Mouse (Mus musculus) midbrain, embryonic 16.5 days (tissue): ENCODE measurements around the gene Ift46. TPM values are rescaled to one million over a fixed set of nuclear protein-coding genes. Genes with fewer than 3 reads are reported as not detected.

Source experiments
- ATAC-seq: fragments of 200-750 bp; cut with Nextera tagmentation; 2 replicates; pipeline ENCODE4 v1.8.0; 2017; ENCODE audit warnings: moderate TSS enrichment
- H3K27ac ChIP-seq: fragments of 300-500 bp; sonication (generic); 2 replicates; pipeline ENCODE4 v1.5.1; 2014; ENCODE audit warnings: mild to moderate bottlenecking, low read length, mixed read lengths
- H3K27me3 ChIP-seq: fragments of 300-500 bp; sonication (generic); 2 replicates; pipeline ENCODE4 v1.6.1; 2014; ENCODE audit warnings: low read depth, low read length, mixed read lengths; ENCODE audit not compliant: control insufficient read depth, insufficient read depth
- H3K36me3 ChIP-seq: fragments of 300-500 bp; sonication (generic); 2 replicates; pipeline ENCODE4 v1.6.1; 2014; ENCODE audit warnings: mild to moderate bottlenecking, low read length, moderate library complexity, mixed read lengths; ENCODE audit not compliant: control insufficient read depth, insufficient read depth
- H3K4me1 ChIP-seq: fragments of 300-500 bp; sonication (generic); 2 replicates; pipeline ENCODE4 v1.6.1; 2014; ENCODE audit warnings: mild to moderate bottlenecking, low read length, mixed read lengths; ENCODE audit not compliant: control insufficient read depth, insufficient read depth
- H3K4me2 ChIP-seq: fragments of 300-500 bp; sonication (generic); 2 replicates; pipeline ENCODE4 v1.6.1; 2014; ENCODE audit warnings: mild to moderate bottlenecking, low read length, mixed read lengths
- H3K4me3 ChIP-seq: fragments of 300-500 bp; sonication (generic); 2 replicates; pipeline ENCODE4 v1.5.1; 2014; ENCODE audit warnings: low read depth, mild to moderate bottlenecking, low read length, moderate library complexity, mixed read lengths
- H3K9ac ChIP-seq: fragments of 300-500 bp; sonication (generic); 2 replicates; pipeline ENCODE4 v1.6.1; 2014; ENCODE audit warnings: low read depth, low read length, mixed read lengths
- H3K9me3 ChIP-seq: fragments of 300-500 bp; sonication (generic); replicated peaks from 2 replicates; pipeline ENCODE4 v1.6.1; 2014; ENCODE audit warnings: mild to moderate bottlenecking, low read length, mixed read lengths; ENCODE audit not compliant: control insufficient read depth, poor library complexity, severe bottlenecking
- WGBS: fragments of 180-500 bp; shearing (Covaris S2); extraction: QIAGEN DNeasy Blood & Tissue Kit; methylation state at CpG from one replicate; pipeline ENCODE4 v1.1.7; 2014; 5-methylcytosine and 5-hydroxymethylcytosine counted together
- polyA plus RNA-seq: library from polyadenylated mRNA; unstranded; fragments of >200 nt; fragmentation: Nextera tagmentation; extraction: Ambion mirVana; gene quantifications from 2 replicates; pipeline ENCODE4 v1.2.1, GENCODE M21; 2015

Gene Ift46
- polyA plus RNA-seq, 1 experiment from 2014 or later, result 193 TPM

- no peak overlapping the region for H3K4me2 ChIP-seq
- H3K4me3 ChIP-seq, result no peak overlapping the region
- 46% methylated on average over 7 of the region's 7 CpGs for WGBS
- H3K9ac ChIP-seq, result no peak overlapping the region
- H3K4me1 ChIP-seq, result peaks cover 57% of the 10 kb centered on the region
- H3K36me3 ChIP-seq, result peaks cover 2% of the 10 kb centered on the region; the same call in 1 of the 2 replicates
- ATAC-seq, result no peak
- H3K27ac ChIP-seq, result peak overlapping the region; percentile 32; the same call in 1 of the 2 replicates
- no peaks in the 10 kb centered on the region for H3K27me3 ChIP-seq
- no peaks in the 10 kb centered on the region for H3K9me3 ChIP-seq
Observed at GRCm38 (mm10) chr9:44723008-44723407, 44.7 kb upstream of the Ift46 start.

GRCm38 (mm10) chr9:44723521-44724041 is 44.1 kb upstream of the Ift46 start:
- peaks cover 51% of the 10 kb centered on the region for H3K4me1 ChIP-seq
- no peak for ATAC-seq
- no peak overlapping the region for H3K4me2 ChIP-seq
- no peak overlapping the region for H3K9ac ChIP-seq
- WGBS, result 64% methylated on average over 11 of the region's 11 CpGs
- H3K27me3 ChIP-seq, result no peaks in the 10 kb centered on the region
- H3K36me3 ChIP-seq, result no peaks in the 10 kb centered on the region
- H3K27ac ChIP-seq, result peak overlapping the region; percentile 32
- no peak overlapping the region for H3K4me3 ChIP-seq
- H3K9me3 ChIP-seq, result no peaks in the 10 kb centered on the region

- 27% methylated on average over 6 of the region's 6 CpGs for WGBS
- ATAC-seq, result no peak
- no peak overlapping the region for H3K9ac ChIP-seq
- H3K4me1 ChIP-seq, result peaks cover 47% of the 10 kb centered on the region
- H3K4me2 ChIP-seq, result no peak overlapping the region
- H3K4me3 ChIP-seq, result no peak overlapping the region
- no peak overlapping the region for H3K27ac ChIP-seq
- H3K27me3 ChIP-seq, result no peaks in the 10 kb centered on the region
- no peaks in the 10 kb centered on the region for H3K9me3 ChIP-seq
- no peaks in the 10 kb centered on the region for H3K36me3 ChIP-seq
Observed at GRCm38 (mm10) chr9:44724223-44724622, 43.5 kb upstream of the Ift46 start.

GRCm38 (mm10) chr9:44724665-44725064 is 43.0 kb upstream of the Ift46 start:
- H3K9me3 ChIP-seq, result no peaks in the 10 kb centered on the region
- peaks cover 43% of the 10 kb centered on the region for H3K4me1 ChIP-seq
- WGBS, result 37% methylated on average over 2 of the region's 2 CpGs
- no peak overlapping the region for H3K27ac ChIP-seq
- no peak for ATAC-seq
- H3K9ac ChIP-seq, result no peak overlapping the region
- no peak overlapping the region for H3K4me3 ChIP-seq
- no peaks in the 10 kb centered on the region for H3K27me3 ChIP-seq
- no peak overlapping the region for H3K4me2 ChIP-seq
- H3K36me3 ChIP-seq, result no peaks in the 10 kb centered on the region

- no peaks in the 10 kb centered on the region for H3K36me3 ChIP-seq
- no peak overlapping the region for H3K4me3 ChIP-seq
- 33% methylated on average over 10 of the region's 10 CpGs for WGBS
- peak overlapping the region; percentile 15; the same call in 1 of the 2 replicates for H3K9ac ChIP-seq
- no peak overlapping the region for H3K27ac ChIP-seq
- H3K27me3 ChIP-seq, result no peaks in the 10 kb centered on the region
- no peak overlapping the region for H3K4me2 ChIP-seq
- ATAC-seq, result no peak
- H3K9me3 ChIP-seq, result no peaks in the 10 kb centered on the region
- peaks cover 31% of the 10 kb centered on the region for H3K4me1 ChIP-seq
Observed at GRCm38 (mm10) chr9:44726431-44727146, 41.1 kb upstream of the Ift46 start.

- no peak for ATAC-seq
- H3K36me3 ChIP-seq, result no peaks in the 10 kb centered on the region
- no peak overlapping the region for H3K9ac ChIP-seq
- H3K27me3 ChIP-seq, result peaks cover 2% of the 10 kb centered on the region; the same call in 1 of the 2 replicates
- peaks cover 30% of the 10 kb centered on the region for H3K4me1 ChIP-seq
- H3K27ac ChIP-seq, result no peak overlapping the region
- no peaks in the 10 kb centered on the region for H3K9me3 ChIP-seq
- no peak overlapping the region for H3K4me3 ChIP-seq
- 40% methylated on average over 5 of the region's 5 CpGs for WGBS
- no peak overlapping the region for H3K4me2 ChIP-seq
Observed at GRCm38 (mm10) chr9:44727441-44727840, 40.3 kb upstream of the Ift46 start.

- WGBS, result 70% methylated on average over 5 of the region's 5 CpGs
- ATAC-seq, result no peak
- no peak overlapping the region for H3K4me2 ChIP-seq
Observed at GRCm38 (mm10) chr9:44732130-44732549, 35.6 kb upstream of the Ift46 start.

GRCm38 (mm10) chr9:44732921-44733530 is 34.7 kb upstream of the Ift46 start:
- peaks cover 7% of the 10 kb centered on the region for H3K27me3 ChIP-seq
- H3K4me2 ChIP-seq, result peak overlapping the region; percentile 100
- H3K27ac ChIP-seq, result peak overlapping the region; percentile 17; the same call in 1 of the 2 replicates
- peak overlapping the region; percentile 56 for H3K4me3 ChIP-seq
- 58% methylated on average over 12 of the region's 12 CpGs for WGBS
- no peaks in the 10 kb centered on the region for H3K9me3 ChIP-seq
- H3K36me3 ChIP-seq, result no peaks in the 10 kb centered on the region
- H3K4me1 ChIP-seq, result peaks cover 12% of the 10 kb centered on the region
- H3K9ac ChIP-seq, result 0 out of 2 replicates have a peak overlapping the region, but pooled peaks have one; percentile 80
- ATAC-seq, result no peak

More at GRCm38 (mm10) chr9:44732130-44732549, 35.6 kb upstream of the Ift46 start:
- H3K27me3 ChIP-seq, result peaks cover 7% of the 10 kb centered on the region
- peaks cover 12% of the 10 kb centered on the region for H3K4me1 ChIP-seq
- H3K4me3 ChIP-seq, result no peak overlapping the region
- H3K36me3 ChIP-seq, result no peaks in the 10 kb centered on the region
- H3K9me3 ChIP-seq, result no peaks in the 10 kb centered on the region
- H3K9ac ChIP-seq, result no peak overlapping the region
- no peak overlapping the region for H3K27ac ChIP-seq
